Mouse (Mus musculus): ENCODE results near the gene Map2k1.
A peak's percentile ranks its signal among the peaks of the same experiment; 100 is the strongest.

DNA sequence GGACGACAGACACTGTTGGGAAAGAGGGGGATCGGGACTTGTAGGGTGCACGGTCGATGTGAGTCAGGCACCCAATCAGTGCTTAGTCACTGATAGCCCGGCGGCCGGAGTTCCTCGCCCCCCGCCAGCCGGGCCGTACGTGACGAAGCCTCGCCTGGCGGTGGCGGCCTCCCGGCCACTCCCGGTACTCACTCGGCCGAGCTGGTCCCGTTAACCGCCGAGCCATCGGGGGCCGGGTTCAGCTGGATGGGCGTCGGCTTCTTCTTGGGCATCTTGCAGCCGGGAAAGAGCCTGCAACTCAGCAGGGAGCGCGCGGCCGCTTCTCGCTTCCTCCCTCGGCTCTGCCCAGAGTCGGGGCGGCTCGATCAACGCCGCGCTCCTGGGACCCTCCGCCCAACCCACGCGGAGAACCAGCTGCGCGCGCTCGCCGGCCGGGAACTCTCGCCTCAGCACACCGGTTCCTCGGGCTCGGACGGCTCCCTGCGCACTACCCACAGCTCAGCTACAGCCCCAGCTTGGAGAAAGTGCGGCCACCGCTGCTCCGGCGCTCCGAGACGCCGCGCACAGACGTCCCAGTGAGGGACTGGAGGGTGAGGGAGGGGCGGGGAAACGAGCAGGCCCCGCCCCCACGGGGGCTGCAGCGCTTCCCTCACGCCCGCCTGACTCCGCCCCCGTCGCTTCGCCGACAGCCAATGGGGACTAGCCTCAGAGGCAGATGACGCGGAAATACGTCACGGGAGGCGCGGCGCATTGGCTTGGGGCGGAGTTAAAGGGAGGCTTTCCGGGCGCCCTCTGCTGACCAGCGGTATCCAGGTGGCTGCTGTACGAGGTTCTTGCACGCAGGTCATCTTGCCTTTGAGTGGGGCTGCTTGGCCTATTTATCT is at the start of gene Map2k1:
- TF ChIP-seq CTCF (conservative IDR thresholded peaks at IDR 0.05; ENCODE audit: low read length) (peak; percentile 28), POU5F1 (IDR thresholded peaks at IDR 0.05; ENCODE audit: borderline replicate concordance, low read length) (no peak)

All from E14TG2a.4 (cell line).